Mouse (Mus musculus) hindbrain, embryonic 15.5 days (tissue): ENCODE measurements around the gene Aatk. TPM values are rescaled to one million over a fixed set of nuclear protein-coding genes. Genes with fewer than 3 reads are reported as not detected.

Source experiments
- ATAC-seq: fragments of 200-750 bp; cut with Nextera tagmentation; 2 replicates; pipeline ENCODE4 v1.8.0; 2017; ENCODE audit warnings: low read depth, moderate number of reproducible peaks, moderate TSS enrichment; ENCODE audit not compliant: low FRiP score
- H3K27ac ChIP-seq: fragments of 300-500 bp; sonication (generic); replicated peaks from 2 replicates; pipeline ENCODE4 v1.5.1; 2015; ENCODE audit warnings: mild to moderate bottlenecking, inconsistent platforms
- H3K27me3 ChIP-seq: fragments of 300-500 bp; sonication (generic); 2 replicates; pipeline ENCODE4 v1.6.1; 2015; ENCODE audit warnings: control low read depth, inconsistent platforms
- H3K36me3 ChIP-seq: fragments of 300-500 bp; sonication (generic); 2 replicates; pipeline ENCODE4 v1.6.1; 2015; ENCODE audit warnings: control low read depth, inconsistent platforms
- H3K4me1 ChIP-seq: fragments of 300-500 bp; sonication (generic); replicated peaks from 2 replicates; pipeline ENCODE4 v1.6.1; 2015; ENCODE audit warnings: control low read depth, inconsistent platforms
- H3K4me2 ChIP-seq: fragments of 300-500 bp; sonication (generic); 2 replicates; pipeline ENCODE4 v1.6.1; 2015; ENCODE audit warnings: moderate library complexity, mild to moderate bottlenecking, inconsistent platforms
- H3K4me3 ChIP-seq: fragments of 300-500 bp; sonication (generic); 2 replicates; pipeline ENCODE4 v1.5.1; 2015; ENCODE audit warnings: mild to moderate bottlenecking, inconsistent platforms
- H3K9ac ChIP-seq: fragments of 300-500 bp; sonication (generic); 2 replicates; pipeline ENCODE4 v1.6.1; 2015; ENCODE audit warnings: inconsistent platforms
- H3K9me3 ChIP-seq: fragments of 300-500 bp; sonication (generic); 2 replicates; pipeline ENCODE4 v1.6.1; 2016; ENCODE audit warnings: control low read depth, inconsistent platforms
- WGBS: fragments of 180-500 bp; shearing (Covaris S2); methylation state at CpG from one replicate; pipeline ENCODE4 v1.1.7; 2015; 5-methylcytosine and 5-hydroxymethylcytosine counted together
- polyA plus RNA-seq: library from polyadenylated mRNA; unstranded; fragments of >200 nt; fragmentation: Nextera tagmentation; extraction: Ambion mirVana; gene quantifications from 2 replicates; pipeline ENCODE4 v1.2.1, GENCODE M21; 2015

The Aatk gene
- polyA plus RNA-seq, 1 experiment from 2014 or later = 47.5 TPM

- Histone ChIP-seq H3K4me2 (no peak overlapping the region), H3K27ac (no peak overlapping the region), H3K4me3 (no peak overlapping the region), H3K36me3 (no peaks in the 10 kb centered on the region), H3K9me3 (no peaks in the 10 kb centered on the region), H3K4me1 (peaks cover 9% of the 10 kb centered on the region), H3K9ac (no peak overlapping the region), H3K27me3 (no peaks in the 10 kb centered on the region)
- ATAC-seq = no peak
- 82% methylated on average over 8 of the region's 8 CpGs for WGBS
Observed at GRCm38 (mm10) chr11:119975739-119976501, 71.0 kb downstream of the Aatk start.

GRCm38 (mm10) chr11:119973789-119974188 lies 73.2 kb downstream of the Aatk start:
- Histone ChIP-seq H3K4me2 (no peak overlapping the region), H3K27ac (no peak overlapping the region), H3K9me3 (no peaks in the 10 kb centered on the region), H3K4me3 (no peak overlapping the region), H3K9ac (no peak overlapping the region), H3K27me3 (no peaks in the 10 kb centered on the region), H3K36me3 (no peaks in the 10 kb centered on the region), H3K4me1 (peaks cover 26% of the 10 kb centered on the region)
- WGBS = 91% methylated on average over 4 of the region's 4 CpGs
- ATAC-seq = no peak

GRCm38 (mm10) chr11:119970021-119970851 lies 76.7 kb downstream of the Aatk start:
- H3K4me3 ChIP-seq = no peak overlapping the region
- no peaks in the 10 kb centered on the region for H3K36me3 ChIP-seq
- H3K9me3 ChIP-seq = no peaks in the 10 kb centered on the region
- peak overlapping the region; percentile 14; the same call in 1 of the 2 replicates for H3K4me2 ChIP-seq
- WGBS = 17% methylated on average over 12 of the region's 12 CpGs
- H3K4me1 ChIP-seq = peaks cover 29% of the 10 kb centered on the region
- peak; percentile 84 for ATAC-seq
- no peaks in the 10 kb centered on the region for H3K27me3 ChIP-seq
- peak overlapping the region; percentile 75 for H3K27ac ChIP-seq
- 0 out of 2 replicates have a peak overlapping the region, but pooled peaks have one; percentile 13 for H3K9ac ChIP-seq

GRCm38 (mm10) chr11:119967892-119968291 lies 79.1 kb downstream of the Aatk start:
- Histone ChIP-seq H3K4me2 (no peak overlapping the region), H3K27me3 (no peaks in the 10 kb centered on the region), H3K36me3 (no peaks in the 10 kb centered on the region), H3K9me3 (no peaks in the 10 kb centered on the region), H3K27ac (no peak overlapping the region), H3K9ac (no peak overlapping the region), H3K4me3 (no peak overlapping the region), H3K4me1 (peaks cover 32% of the 10 kb centered on the region)
- ATAC-seq = no peak
- 96% methylated on average over 2 of the region's 2 CpGs for WGBS

- WGBS = 64% methylated on average over 8 of the region's 8 CpGs
- no peaks in the 10 kb centered on the region for H3K27me3 ChIP-seq
- H3K4me3 ChIP-seq = no peak overlapping the region
- ATAC-seq = no peak
- no peak overlapping the region for H3K27ac ChIP-seq
- peaks cover 32% of the 10 kb centered on the region for H3K4me1 ChIP-seq
- H3K9me3 ChIP-seq = no peaks in the 10 kb centered on the region
- no peaks in the 10 kb centered on the region for H3K36me3 ChIP-seq
- H3K9ac ChIP-seq = no peak overlapping the region
- H3K4me2 ChIP-seq = no peak overlapping the region
Observed at GRCm38 (mm10) chr11:119967401-119967800, 79.6 kb downstream of the Aatk start.

- H3K27ac ChIP-seq = no peak overlapping the region
- H3K9ac ChIP-seq = no peak overlapping the region
- H3K4me1 ChIP-seq = peaks cover 27% of the 10 kb centered on the region
- ATAC-seq = no peak
- no peaks in the 10 kb centered on the region for H3K9me3 ChIP-seq
- H3K27me3 ChIP-seq = no peaks in the 10 kb centered on the region
- H3K4me2 ChIP-seq = no peak overlapping the region
- H3K4me3 ChIP-seq = no peak overlapping the region
- WGBS = 85% methylated on average over 6 of the region's 6 CpGs
- no peaks in the 10 kb centered on the region for H3K36me3 ChIP-seq
Observed at GRCm38 (mm10) chr11:119966294-119966693, 80.7 kb downstream of the Aatk start.

GRCm38 (mm10) chr11:119965053-119965452 lies 81.9 kb downstream of the Aatk start:
- ATAC-seq = no peak
- Histone ChIP-seq H3K27ac (no peak overlapping the region), H3K9me3 (no peaks in the 10 kb centered on the region), H3K4me1 (peaks cover 14% of the 10 kb centered on the region), H3K9ac (no peak overlapping the region), H3K27me3 (no peaks in the 10 kb centered on the region), H3K36me3 (no peaks in the 10 kb centered on the region), H3K4me2 (no peak overlapping the region), H3K4me3 (no peak overlapping the region)
- WGBS = 8% methylated on average over 9 of the region's 9 CpGs

GRCm38 (mm10) chr11:119961511-119961910 lies 85.5 kb downstream of the Aatk start:
- H3K9me3 ChIP-seq = no peaks in the 10 kb centered on the region
- ATAC-seq = no peak
- H3K27me3 ChIP-seq = no peaks in the 10 kb centered on the region
- no peak overlapping the region for H3K4me2 ChIP-seq
- 75% methylated on average over 3 of the region's 3 CpGs for WGBS
- H3K4me1 ChIP-seq = peaks cover 6% of the 10 kb centered on the region; the same call in 1 of the 2 replicates
- H3K27ac ChIP-seq = no peak overlapping the region
- H3K9ac ChIP-seq = no peak overlapping the region
- no peak overlapping the region for H3K4me3 ChIP-seq
- H3K36me3 ChIP-seq = no peaks in the 10 kb centered on the region

- no peak overlapping the region for H3K4me2 ChIP-seq
- 87% methylated on average over 6 of the region's 6 CpGs for whole genome bisulfite sequencing
- peaks cover 6% of the 10 kb centered on the region; the same call in 1 of the 2 replicates for H3K4me1 ChIP-seq
Observed at GRCm38 (mm10) chr11:119960671-119961070, 86.3 kb downstream of the Aatk start.

GRCm38 (mm10) chr11:119959714-119960113 lies 87.3 kb downstream of the Aatk start:
- Histone ChIP-seq H3K9me3 (no peaks in the 10 kb centered on the region), H3K4me1 (no peaks in the 10 kb centered on the region; the same call in 1 of the 2 replicates), H3K9ac (no peak overlapping the region), H3K27ac (no peak overlapping the region), H3K27me3 (no peaks in the 10 kb centered on the region), H3K36me3 (no peaks in the 10 kb centered on the region), H3K4me2 (no peak overlapping the region), H3K4me3 (no peak overlapping the region)
- ATAC-seq = no peak
- 84% methylated on average over 4 of the region's 4 CpGs for WGBS

More at GRCm38 (mm10) chr11:119960671-119961070, 86.3 kb downstream of the Aatk start:
- Histone ChIP-seq H3K36me3 (no peaks in the 10 kb centered on the region), H3K9me3 (no peaks in the 10 kb centered on the region), H3K27ac (no peak overlapping the region), H3K9ac (no peak overlapping the region), H3K4me3 (no peak overlapping the region), H3K27me3 (no peaks in the 10 kb centered on the region)
- no peak for ATAC-seq

- Histone ChIP-seq H3K9me3 (no peaks in the 10 kb centered on the region), H3K9ac (no peak overlapping the region), H3K4me3 (no peak overlapping the region), H3K27me3 (no peaks in the 10 kb centered on the region), H3K27ac (no peak overlapping the region), H3K36me3 (no peaks in the 10 kb centered on the region), H3K4me1 (no peaks in the 10 kb centered on the region), H3K4me2 (no peak overlapping the region)
- WGBS = 89% methylated on average over 7 of the region's 7 CpGs
- no peak for ATAC-seq
Observed at GRCm38 (mm10) chr11:119958856-119959255, 88.1 kb downstream of the Aatk start.
